Mouse (Mus musculus) MEL (cell line): ENCODE results near the gene Smim27. TPM values are rescaled to one million over a fixed set of nuclear protein-coding genes. Genes with fewer than 3 reads are reported as not detected.

Experiments used
- DNase-seq: peaks from one replicate; pipeline ENCODE4 v3.0.0; 2011; ENCODE audit warnings: low read depth, low spot score
- H3K27ac ChIP-seq: 2 replicates; pipeline ENCODE4 v1.5.1; 2012; ENCODE audit warnings: low read depth, mild to moderate bottlenecking, control low read depth, low read length, moderate library complexity; ENCODE audit not compliant: control insufficient read depth
- H3K27me3 ChIP-seq, 2 experiments: fragments of 150-350 bp in 1 of 2; sonication (generic) in 1 of 2; 2 replicates each; pipeline ENCODE4 v1.6.1; 2012; ENCODE audit warnings: low read length in 2 of 2, mild to moderate bottlenecking in 2 of 2, improper control_type of control experiment in 1 of 2, moderate library complexity in 1 of 2; ENCODE audit not compliant: insufficient read depth in 2 of 2, control insufficient read depth in 1 of 2
- H3K36me3 ChIP-seq, 2 experiments: 2 replicates each; pipeline ENCODE4 v1.6.1; 2012 to 2014; ENCODE audit warnings: low read length in 2 of 2, improper control_type of control experiment in 1 of 2, inconsistent platforms in 1 of 2, mild to moderate bottlenecking in 1 of 2; ENCODE audit not compliant: insufficient read depth in 2 of 2, control insufficient read depth in 1 of 2
- H3K4me1 ChIP-seq, 2 experiments: fragments of 150-350 bp in 1 of 2; sonication (generic) in 1 of 2; 2 replicates each; pipeline ENCODE4 v1.6.1; 2012; ENCODE audit warnings: low read length in 2 of 2, improper control_type of control experiment in 1 of 2, mild to moderate bottlenecking in 1 of 2; ENCODE audit not compliant: insufficient read depth in 2 of 2, control insufficient read depth in 1 of 2
- H3K4me3 ChIP-seq, 2 experiments: fragments of 150-350 bp in 1 of 2; sonication (generic) in 1 of 2; 2 replicates each; pipeline ENCODE4 v1.5.1; 2012; ENCODE audit warnings: low read depth in 2 of 2, low read length in 2 of 2, mild to moderate bottlenecking in 2 of 2, moderate library complexity in 2 of 2, control low read depth in 1 of 2, improper control_type of control experiment in 1 of 2; ENCODE audit not compliant: control insufficient read depth in 1 of 2, insufficient read depth in 1 of 2
- H3K79me2 ChIP-seq: 2 replicates; pipeline ENCODE4 v1.6.1; 2012; ENCODE audit warnings: mild to moderate bottlenecking, low read length, moderate library complexity; ENCODE audit not compliant: control insufficient read depth, poor library complexity, insufficient read depth
- H3K9ac ChIP-seq: 2 replicates; pipeline ENCODE4 v1.6.1; 2012; ENCODE audit warnings: low read depth, mild to moderate bottlenecking, control low read depth, low read length, moderate library complexity; ENCODE audit not compliant: control insufficient read depth, poor library complexity, severe bottlenecking
- H3K9me3 ChIP-seq: fragments of 150-350 bp; sonication (generic); replicated peaks from 2 replicates; pipeline ENCODE4 v1.6.1; 2012; ENCODE audit warnings: mild to moderate bottlenecking, low read length, improper control_type of control experiment, moderate library complexity; ENCODE audit not compliant: insufficient read depth
- BHLHE40 ChIP-seq: IDR thresholded peaks from 2 replicates; pipeline ENCODE4 v1.6.1; 2012; ENCODE audit warnings: low read depth, mild to moderate bottlenecking, inconsistent platforms, low read length, improper control_type of control experiment, borderline replicate concordance
- CHD1 ChIP-seq: IDR thresholded peaks from 2 replicates; pipeline ENCODE4 v1.6.1; 2012; ENCODE audit warnings: low read depth, mild to moderate bottlenecking, inconsistent platforms, low read length, improper control_type of control experiment
- CTCF ChIP-seq, 3 experiments: IDR thresholded peaks in 2 of 3; conservative IDR thresholded peaks in 1 of 3; 2 replicates each; pipeline ENCODE4 v1.5.1; 2011 to 2012; ENCODE audit warnings: low read length in 3 of 3, low read depth in 2 of 3, mild to moderate bottlenecking in 2 of 3, improper control_type of control experiment in 1 of 3, inconsistent platforms in 1 of 3, mixed read lengths in 1 of 3, moderate library complexity in 1 of 3; ENCODE audit not compliant: control insufficient read depth in 1 of 3, insufficient read depth in 1 of 3, poor library complexity in 1 of 3, severe bottlenecking in 1 of 3
- E2F4 ChIP-seq: IDR thresholded peaks from 2 replicates; pipeline ENCODE4 v1.6.1; 2011; ENCODE audit warnings: low read depth, low read length, improper control_type of control experiment, borderline replicate concordance
- ELF1 ChIP-seq: IDR thresholded peaks from 2 replicates; pipeline ENCODE4 v1.6.1; 2014; ENCODE audit warnings: low read depth, mild to moderate bottlenecking, inconsistent platforms, low read length, improper control_type of control experiment, moderate library complexity
- ETS1 ChIP-seq: IDR thresholded peaks from 2 replicates; pipeline ENCODE4 v1.6.1; 2012; ENCODE audit warnings: low read depth, mild to moderate bottlenecking, inconsistent platforms, low read length, improper control_type of control experiment, moderate library complexity
- HCFC1 ChIP-seq: IDR thresholded peaks from 2 replicates; pipeline ENCODE4 v1.6.1; 2012; ENCODE audit warnings: low read depth, mild to moderate bottlenecking, inconsistent platforms, low read length, improper control_type of control experiment, moderate library complexity
- MXI1 ChIP-seq: IDR thresholded peaks from 2 replicates; pipeline ENCODE4 v1.6.1; 2011; ENCODE audit warnings: mild to moderate bottlenecking, low read depth, low read length, improper control_type of control experiment
- MYB ChIP-seq: IDR thresholded peaks from 2 replicates; pipeline ENCODE4 v1.6.1; 2011; ENCODE audit warnings: mild to moderate bottlenecking, low read depth, low read length, improper control_type of control experiment
- NELFE ChIP-seq: IDR thresholded peaks from 2 replicates; pipeline ENCODE4 v1.6.1; 2011; ENCODE audit warnings: low read depth, low read length, improper control_type of control experiment
- NRF1 ChIP-seq: IDR thresholded peaks from 2 replicates; pipeline ENCODE4 v1.6.1; 2014; ENCODE audit warnings: low read depth, mild to moderate bottlenecking, inconsistent platforms, low read length, improper control_type of control experiment, moderate library complexity; ENCODE audit not compliant: poor library complexity, insufficient read depth, severe bottlenecking
- POLR2A ChIP-seq, 2 experiments: IDR thresholded peaks; 2 replicates each; pipeline ENCODE4 v1.6.1; 2011 to 2012; ENCODE audit warnings: low read length in 2 of 2, mild to moderate bottlenecking in 2 of 2, control low read depth in 1 of 2, improper control_type of control experiment in 1 of 2, low read depth in 1 of 2, moderate library complexity in 1 of 2; ENCODE audit not compliant: control insufficient read depth in 1 of 2, insufficient read depth in 1 of 2, poor library complexity in 1 of 2
- POLR2AphosphoS5 ChIP-seq: IDR thresholded peaks from 2 replicates; pipeline ENCODE4 v1.6.1; 2012; ENCODE audit warnings: low read depth, borderline replicate concordance, mild to moderate bottlenecking, inconsistent platforms, low read length, moderate library complexity, mixed read lengths
- RAD21 ChIP-seq: IDR thresholded peaks from 2 replicates; pipeline ENCODE4 v1.6.1; 2011; ENCODE audit warnings: mild to moderate bottlenecking, low read depth, low read length, improper control_type of control experiment
- SMC3 ChIP-seq: IDR thresholded peaks from 2 replicates; pipeline ENCODE4 v1.6.1; 2011; ENCODE audit warnings: low read depth, low read length, improper control_type of control experiment
- TAL1 ChIP-seq: IDR thresholded peaks from 2 replicates; pipeline ENCODE4 v1.6.1; 2012; ENCODE audit warnings: mild to moderate bottlenecking, inconsistent platforms, low read length, moderate library complexity, mixed read lengths
- TBP ChIP-seq: IDR thresholded peaks from 2 replicates; pipeline ENCODE4 v1.8.0; 2011; ENCODE audit warnings: low read depth, low read length, improper control_type of control experiment
- USF1 ChIP-seq: IDR thresholded peaks from 2 replicates; pipeline ENCODE4 v1.6.1; 2014; ENCODE audit warnings: low read depth, mild to moderate bottlenecking, inconsistent platforms, low read length, improper control_type of control experiment, moderate library complexity
- USF2 ChIP-seq, 2 experiments: IDR thresholded peaks; 2 replicates each; pipeline ENCODE4 v1.6.1; 2011 to 2012; ENCODE audit warnings: improper control_type of control experiment in 2 of 2, low read length in 2 of 2, borderline replicate concordance in 1 of 2, inconsistent platforms in 1 of 2, low read depth in 1 of 2, mild to moderate bottlenecking in 1 of 2; ENCODE audit not compliant: insufficient read depth in 1 of 2
- ZKSCAN1 ChIP-seq: IDR thresholded peaks from 2 replicates; pipeline ENCODE4 v1.6.1; 2012; ENCODE audit warnings: low read depth, mild to moderate bottlenecking, inconsistent platforms, low read length, improper control_type of control experiment, moderate library complexity
- polyA plus RNA-seq, 2 experiments: library from polyadenylated mRNA; stranded (reverse) in 1 of 2; unstranded in 1 of 2; fragments of >175 nt in 1 of 2; fragments of >200 nt in 1 of 2; gene quantifications; 2 replicates each; pipeline versions ENCODE4 v1.2.1 to v1.2.4; 2012; ENCODE audit warnings: low replicate concordance in 2 of 2, low read depth in 1 of 2; ENCODE audit not compliant: insufficient read length in 2 of 2, insufficient read depth in 1 of 2, missing spikeins in 1 of 2
- total RNA-seq: library from RNA; depleted of rRNA; stranded (reverse); fragments of 300-350 nt; gene quantifications from 2 replicates; pipeline ENCODE4 v1.2.3, GENCODE M21; 2012

Smim27 gene
- total and polyA plus RNA-seq, 3 experiments, result 7.3 to 12.1 TPM; not detected in 1

GRCm38 (mm10) chr4:40269430-40270032 lies at the start of gene Smim27, which contains the start of gene Topors (continued):
- TF ChIP-seq ETS1 (peak; percentile 60), USF2 (IDR thresholded peaks at IDR 0.05; ENCODE audit: borderline replicate concordance in 1 of 2, insufficient read depth in 1 of 2, low read depth in 1 of 2, low read length in 2 of 2) (peak; percentile 70 to 88; a peak in 3 of 4 replicates), E2F4 (peak; percentile 90)

- H3K9me3 ChIP-seq, result no peaks in the 10 kb centered on the region
- TF ChIP-seq POLR2AphosphoS5 (no peak), ELF1 (no peak), MYB (no peak), MXI1 (no peak), POLR2A (IDR thresholded peaks at IDR 0.05; ENCODE audit: control insufficient read depth in 1 of 2, insufficient read depth in 1 of 2, low read depth in 1 of 2, low read length in 2 of 2, poor library complexity in 1 of 2) (no peak), NELFE (no peak), BHLHE40 (no peak), USF1 (no peak), SMC3 (no peak), CTCF (IDR thresholded peaks at IDR 0.05 in 2 of 3, conservative IDR thresholded peaks at IDR 0.05 in 1 of 3; ENCODE audit: control insufficient read depth in 1 of 3, insufficient read depth in 1 of 3, low read depth in 2 of 3, low read length in 3 of 3, poor library complexity in 1 of 3, severe bottlenecking in 1 of 3) (no peak), TAL1 (no peak), CHD1 (no peak), NRF1 (no peak), USF2 (IDR thresholded peaks at IDR 0.05; ENCODE audit: borderline replicate concordance in 1 of 2, insufficient read depth in 1 of 2, low read depth in 1 of 2, low read length in 2 of 2) (no peak), ETS1 (no peak), TBP (no peak), ZKSCAN1 (no peak), RAD21 (no peak), HCFC1 (no peak)
- TF ChIP-seq, all 39 proteins: peak for 0
- Histone ChIP-seq H3K79me2 (no peaks in the 10 kb centered on the region), H3K4me1 (peaks cover 0 to 4% of the 10 kb centered on the region in 2 experiments; a peak in 1 of 4 replicates), H3K27ac (no peak overlapping the region), H3K4me3 (no peak overlapping the region), H3K36me3 (no peaks in the 10 kb centered on the region), H3K27me3 (no peaks in the 10 kb centered on the region), H3K9ac (no peak overlapping the region)
- DNase-seq, result no peak
These were observed 48.9 kb upstream of the Smim27 start for GRCm38 (mm10) chr4:40220437-40220836.
